Mouse (Mus musculus) neural tube, embryonic 11.5 days (tissue): ENCODE data around the gene Tacc2. TPM values are rescaled to one million over a fixed set of nuclear protein-coding genes. Genes with fewer than 3 reads are reported as not detected.

ENCODE experiments used
- ATAC-seq: fragments of 200-750 bp; cut with Nextera tagmentation; 2 replicates; pipeline ENCODE4 v1.8.0; 2017; ENCODE audit warnings: moderate number of reproducible peaks, mild to moderate bottlenecking, moderate TSS enrichment, moderate library complexity; ENCODE audit not compliant: insufficient read depth, low FRiP score, low TSS enrichment
- DNase-seq: peaks from one replicate; pipeline ENCODE4 v3.0.0-alpha.2; 2015; ENCODE audit warnings: low spot score
- H3K27ac ChIP-seq: fragments of 300-500 bp; sonication (generic); 2 replicates; pipeline ENCODE4 v1.5.1; 2014; ENCODE audit warnings: low read depth, mild to moderate bottlenecking, low read length
- H3K27me3 ChIP-seq: fragments of 300-500 bp; sonication (generic); 2 replicates; pipeline ENCODE4 v1.6.1; 2014; ENCODE audit warnings: mild to moderate bottlenecking, low read length, mixed read lengths; ENCODE audit not compliant: control insufficient read depth, insufficient read depth
- H3K36me3 ChIP-seq: fragments of 300-500 bp; sonication (generic); 2 replicates; pipeline ENCODE4 v1.6.1; 2014; ENCODE audit warnings: mild to moderate bottlenecking, low read length, moderate library complexity, mixed read lengths; ENCODE audit not compliant: control insufficient read depth, insufficient read depth
- H3K4me1 ChIP-seq: fragments of 300-500 bp; sonication (generic); 2 replicates; pipeline ENCODE4 v1.6.1; 2014; ENCODE audit warnings: low read length, mixed read lengths; ENCODE audit not compliant: control insufficient read depth, insufficient read depth
- H3K4me2 ChIP-seq: fragments of 300-500 bp; sonication (generic); 2 replicates; pipeline ENCODE4 v1.6.1; 2014; ENCODE audit warnings: low read depth, mild to moderate bottlenecking, moderate library complexity
- H3K4me3 ChIP-seq: fragments of 300-500 bp; sonication (generic); 2 replicates; pipeline ENCODE4 v1.5.1; 2014; ENCODE audit warnings: low read depth, low read length
- H3K9ac ChIP-seq: fragments of 300-500 bp; sonication (generic); 2 replicates; pipeline ENCODE4 v1.6.1; 2014; ENCODE audit warnings: mild to moderate bottlenecking, low read length
- H3K9me3 ChIP-seq: fragments of 300-500 bp; sonication (generic); 2 replicates; pipeline ENCODE4 v1.6.1; 2016; ENCODE audit warnings: low read length; ENCODE audit not compliant: control insufficient read depth
- WGBS: fragments of 180-500 bp; shearing (Covaris S2); extraction: QIAGEN DNeasy Blood & Tissue Kit; methylation state at CpG from one replicate; pipeline ENCODE4 v1.1.7; 2014; 5-methylcytosine and 5-hydroxymethylcytosine counted together
- polyA plus RNA-seq: library from polyadenylated mRNA; unstranded; fragments of >200 nt; fragmentation: Nextera tagmentation; extraction: Ambion mirVana; gene quantifications from 2 replicates; pipeline ENCODE4 v1.2.1, GENCODE M21; 2014

Gene Tacc2
- polyA plus RNA-seq, 1 experiment from 2014 or later, result 62.6 TPM

- DNase-seq (no peak), ATAC-seq (no peak)
- Histone ChIP-seq H3K4me1 (peaks cover 8% of the 10 kb centered on the region; the same call in 1 of the 2 replicates), H3K27me3 (no peaks in the 10 kb centered on the region), H3K27ac (no peak overlapping the region; the same call in 1 of the 2 replicates), H3K9me3 (no peaks in the 10 kb centered on the region), H3K36me3 (peaks cover 4% of the 10 kb centered on the region; the same call in 1 of the 2 replicates), H3K4me2 (no peak overlapping the region), H3K4me3 (no peak overlapping the region), H3K9ac (no peak overlapping the region)
- 65% methylated on average over 6 of the region's 6 CpGs for WGBS
Observed at GRCm38 (mm10) chr7:130713319-130713718, 136.1 kb downstream of the Tacc2 start.

- no peak for DNase-seq
- no peak overlapping the region for H3K9ac ChIP-seq
- peaks cover 4% of the 10 kb centered on the region; the same call in 1 of the 2 replicates for H3K36me3 ChIP-seq
- H3K4me3 ChIP-seq, result no peak overlapping the region
- H3K9me3 ChIP-seq, result no peaks in the 10 kb centered on the region
- no peaks in the 10 kb centered on the region for H3K27me3 ChIP-seq
- ATAC-seq, result no peak
- no peak overlapping the region for H3K4me2 ChIP-seq
- H3K4me1 ChIP-seq, result peaks cover 12% of the 10 kb centered on the region
- H3K27ac ChIP-seq, result no peak overlapping the region
- WGBS, result 89% methylated on average over 3 of the region's 3 CpGs
Observed at GRCm38 (mm10) chr7:130715467-130715866, 138.2 kb downstream of the Tacc2 start.

DNA sequence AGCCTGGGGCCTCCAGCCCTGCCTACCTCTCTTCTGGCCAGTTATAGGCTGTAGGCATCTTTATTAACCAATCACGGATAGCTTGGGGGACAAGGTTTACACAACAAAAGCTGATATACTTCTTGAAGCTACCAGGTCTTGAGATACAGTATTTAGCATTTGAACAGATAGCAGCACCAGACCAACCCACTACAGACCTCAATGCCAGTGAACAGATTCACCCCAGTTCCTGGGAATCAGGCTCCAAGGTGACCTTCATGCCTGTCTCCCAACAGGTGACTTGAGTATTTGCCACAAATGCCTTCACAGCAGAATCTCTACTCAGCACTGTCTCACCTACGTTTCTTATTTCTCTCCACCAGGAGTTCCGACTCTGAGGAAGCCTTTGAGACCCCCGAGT lies 139.1 kb downstream of the Tacc2 start:
- 90% methylated on average over 4 of the region's 4 CpGs for WGBS
- ATAC-seq, result no peak
- Histone ChIP-seq H3K4me2 (no peak overlapping the region), H3K27me3 (no peaks in the 10 kb centered on the region), H3K9me3 (no peaks in the 10 kb centered on the region), H3K4me3 (no peak overlapping the region), H3K27ac (no peak overlapping the region), H3K9ac (no peak overlapping the region), H3K36me3 (peaks cover 4% of the 10 kb centered on the region; the same call in 1 of the 2 replicates), H3K4me1 (peaks cover 16% of the 10 kb centered on the region)
- no peak for DNase-seq

DNA sequence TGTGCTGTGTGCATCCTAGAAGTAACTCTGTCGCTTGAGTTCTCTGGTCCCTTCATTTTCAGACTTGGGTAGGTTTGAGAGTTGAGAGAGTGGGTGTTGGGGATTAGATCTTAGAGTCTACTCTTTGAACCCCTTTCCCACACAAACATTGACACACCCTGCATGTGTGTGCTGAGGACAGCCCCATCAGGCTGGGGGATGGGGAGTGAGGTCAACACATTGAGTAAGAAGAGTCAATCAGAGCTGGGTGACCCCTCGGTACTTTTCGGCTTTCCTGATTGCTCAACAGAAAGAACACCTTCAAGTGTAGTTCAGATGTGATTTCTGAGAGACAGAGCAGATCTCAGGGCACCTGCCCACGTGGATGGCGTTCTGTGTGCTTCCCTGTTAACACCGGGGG lies 139.8 kb downstream of the Tacc2 start:
- DNase-seq (no peak), ATAC-seq (no peak)
- Histone ChIP-seq H3K9me3 (no peaks in the 10 kb centered on the region), H3K27me3 (no peaks in the 10 kb centered on the region), H3K4me1 (peaks cover 16% of the 10 kb centered on the region), H3K9ac (no peak overlapping the region), H3K4me2 (no peak overlapping the region), H3K36me3 (peaks cover 4% of the 10 kb centered on the region; the same call in 1 of the 2 replicates), H3K4me3 (no peak overlapping the region), H3K27ac (no peak overlapping the region)
- 97% methylated on average over 6 of the region's 6 CpGs for WGBS

DNA sequence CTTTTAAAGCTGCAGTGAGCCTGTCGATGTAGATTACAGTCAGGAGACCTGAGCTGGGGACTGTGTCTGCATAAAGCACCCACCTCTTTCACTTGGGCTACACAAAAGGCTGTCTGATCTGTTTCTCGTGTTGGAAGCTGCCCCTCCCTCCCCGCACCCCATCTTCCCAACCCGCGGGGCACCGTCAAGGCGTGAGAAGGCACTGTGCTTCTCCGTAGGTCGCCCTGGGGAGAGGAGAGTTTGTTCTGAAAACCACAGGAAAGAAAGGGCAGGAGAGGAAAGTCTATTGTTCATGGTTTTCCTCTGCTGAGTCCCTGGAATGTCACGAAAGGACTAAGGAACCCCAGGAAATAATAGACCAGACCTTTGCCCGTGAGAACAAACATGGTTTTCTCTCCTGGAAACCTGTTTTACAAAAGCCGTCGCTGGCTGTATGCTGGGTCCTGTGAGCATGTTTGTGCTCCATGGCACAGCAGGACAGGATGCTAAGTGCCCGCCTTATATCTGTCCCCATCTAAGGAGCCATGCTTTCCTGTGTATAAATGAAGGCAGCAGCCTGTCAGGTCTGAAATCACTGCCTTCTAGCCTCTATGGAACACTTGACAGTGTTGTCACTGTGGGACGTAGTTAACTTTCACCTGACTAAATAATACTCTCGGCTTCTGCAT lies 142.8 kb downstream of the Tacc2 start:
- peak overlapping the region; percentile 42; the same call in 1 of the 2 replicates for H3K27ac ChIP-seq
- no peaks in the 10 kb centered on the region for H3K9me3 ChIP-seq
- H3K36me3 ChIP-seq, result peaks cover 4% of the 10 kb centered on the region; the same call in 1 of the 2 replicates
- no peak overlapping the region; the same call in 1 of the 2 replicates for H3K9ac ChIP-seq
- H3K27me3 ChIP-seq, result no peaks in the 10 kb centered on the region
- no peak overlapping the region for H3K4me2 ChIP-seq
- ATAC-seq (no peak), DNase-seq (no peak)
- peaks cover 16% of the 10 kb centered on the region for H3K4me1 ChIP-seq
- 26% methylated on average over 16 of the region's 16 CpGs for WGBS
- H3K4me3 ChIP-seq, result no peak overlapping the region

DNA sequence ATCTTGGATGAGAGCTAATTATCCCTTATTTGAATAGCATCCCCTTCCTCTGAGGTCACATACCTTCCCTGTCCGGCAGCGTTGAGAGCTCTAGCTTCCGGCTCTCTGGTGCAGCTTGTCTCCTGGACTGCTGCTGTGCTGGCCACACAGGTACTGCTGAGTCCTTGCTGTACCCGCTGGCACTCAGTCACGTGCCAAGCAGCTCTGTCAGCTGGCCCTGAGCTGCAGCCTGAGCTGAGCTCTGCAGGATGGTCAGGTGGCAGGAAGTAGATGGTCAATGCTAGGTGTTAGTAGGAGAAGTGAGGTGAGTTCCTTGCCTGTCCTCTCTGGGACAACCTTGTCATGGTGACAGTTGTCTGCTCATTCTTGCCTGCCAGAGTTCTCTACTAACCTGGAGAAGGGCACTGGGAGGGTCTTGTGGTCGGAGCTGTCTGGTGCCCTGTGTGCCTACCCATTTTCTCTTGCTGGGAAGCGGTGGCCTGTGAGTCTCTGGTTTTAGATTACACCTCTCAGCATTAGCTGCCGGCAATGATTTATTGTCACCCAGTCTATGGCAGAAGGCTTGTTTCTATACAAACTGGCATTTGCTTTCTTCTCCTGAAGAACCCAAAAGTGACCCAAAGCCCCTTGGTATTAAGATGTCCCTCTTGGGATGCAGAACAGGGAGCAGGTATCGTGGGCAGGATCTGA lies 143.6 kb downstream of the Tacc2 start:
- Histone ChIP-seq H3K9ac (no peak overlapping the region), H3K27me3 (no peaks in the 10 kb centered on the region), H3K27ac (no peak overlapping the region), H3K9me3 (no peaks in the 10 kb centered on the region), H3K4me3 (no peak overlapping the region), H3K36me3 (peaks cover 4% of the 10 kb centered on the region), H3K4me2 (no peak overlapping the region), H3K4me1 (peaks cover 16% of the 10 kb centered on the region)
- no peak for DNase-seq
- 72% methylated on average over 9 of the region's 9 CpGs for WGBS
- no peak for ATAC-seq

DNA sequence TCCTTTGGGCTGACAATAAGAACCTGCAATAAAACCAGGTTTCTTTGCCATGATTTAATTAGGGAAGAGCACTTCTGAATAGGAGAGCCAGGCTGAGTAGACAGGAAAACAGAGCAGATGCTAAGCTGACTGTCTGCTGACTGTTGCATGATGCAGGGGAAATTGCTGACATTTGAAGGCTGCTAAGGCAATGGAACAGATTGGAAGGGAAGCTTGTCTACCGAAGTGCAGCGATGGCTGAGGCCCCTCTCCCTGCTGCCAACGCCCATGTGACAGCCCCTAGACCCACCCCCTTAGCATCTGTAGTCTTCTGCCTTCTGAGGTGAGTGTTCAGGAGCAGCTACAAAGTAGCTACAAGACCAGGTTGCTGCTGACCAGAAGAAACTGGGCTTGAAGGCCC lies 148.9 kb downstream of the Tacc2 start:
- no peaks in the 10 kb centered on the region for H3K9me3 ChIP-seq
- no peak overlapping the region for H3K9ac ChIP-seq
- peaks cover 3% of the 10 kb centered on the region; the same call in 1 of the 2 replicates for H3K36me3 ChIP-seq
- H3K4me3 ChIP-seq, result no peak overlapping the region
- DNase-seq, result no peak
- 93% methylated on average over 3 of the region's 3 CpGs for WGBS
- no peak overlapping the region for H3K4me2 ChIP-seq
- H3K27me3 ChIP-seq, result no peaks in the 10 kb centered on the region
- no peak overlapping the region for H3K27ac ChIP-seq
- H3K4me1 ChIP-seq, result no peaks in the 10 kb centered on the region
- no peak for ATAC-seq

DNA sequence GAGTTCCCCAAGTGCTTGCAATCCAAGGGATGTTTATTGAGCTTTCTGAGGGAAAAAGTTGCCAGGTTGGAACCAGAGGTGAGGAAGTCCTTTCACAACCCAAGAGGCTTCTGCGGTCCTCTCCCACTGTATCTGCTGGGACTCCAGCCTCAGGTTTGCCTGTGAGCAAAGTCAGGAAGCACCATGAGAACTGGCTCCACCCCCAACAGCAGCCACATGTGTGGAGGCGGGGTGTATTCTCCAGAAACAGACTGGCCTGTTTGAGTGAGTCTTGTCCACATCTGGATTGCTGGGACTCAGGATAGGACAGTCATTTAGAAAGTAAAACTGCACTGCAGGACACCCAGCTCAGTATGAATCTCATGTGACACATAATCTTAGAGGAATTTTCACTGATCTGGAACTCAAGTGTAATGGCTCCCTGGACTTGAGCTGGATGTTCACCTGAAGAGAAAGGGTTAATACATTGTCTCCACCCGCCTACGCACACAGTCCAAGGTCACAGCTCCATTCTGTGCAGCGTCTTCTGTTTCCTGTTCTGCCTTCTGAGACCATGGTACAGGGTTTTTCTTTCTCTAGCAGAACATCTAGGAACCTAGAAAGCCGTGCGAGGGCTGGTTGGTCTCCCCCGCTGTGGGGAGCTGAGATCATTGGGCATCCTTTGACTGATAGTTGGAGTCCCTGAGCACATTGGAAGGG lies 149.6 kb downstream of the Tacc2 start:
- H3K4me3 ChIP-seq, result no peak overlapping the region
- H3K36me3 ChIP-seq, result peaks cover 3% of the 10 kb centered on the region; the same call in 1 of the 2 replicates
- DNase-seq, result no peak
- H3K9ac ChIP-seq, result no peak overlapping the region
- H3K9me3 ChIP-seq, result no peaks in the 10 kb centered on the region
- H3K4me2 ChIP-seq, result no peak overlapping the region
- H3K4me1 ChIP-seq, result no peaks in the 10 kb centered on the region
- H3K27me3 ChIP-seq, result no peaks in the 10 kb centered on the region
- no peak for ATAC-seq
- H3K27ac ChIP-seq, result no peak overlapping the region
- 72% methylated on average over 8 of the region's 8 CpGs for WGBS
